Comparison of ENCODE assay signal across 8 mouse cellular contexts in genomic region chr17:78603872-78604271, GRCm38 (mm10).
DNase-seq lines count a peak whose midpoint lies in the region; ATAC-seq and TF ChIP-seq lines count a peak whose summit lies in the region.
"Had no signal": no experiment of that assay in that cellular context is flagged by ENCODE, and none has a peak within 500 bp of the region (broad histone marks: within the 10 kb centered on the region; RNA-seq: fewer than 3 reads in every experiment).

No protein-coding gene starts in this region.

- DNase-seq in MN1 (ENCODE audit: low spot score) = peak; percentile 58
- peak; percentile 87 for DNase-seq in brain, embryonic 14.5 days (ENCODE audit: low read depth)
- no peak for DNase-seq in heart, embryonic 10.5 days (ENCODE audit: low spot score)
- peak; percentile 62 to 82 for DNase-seq in kidney, postnatal 25 days
- DNase-seq in lung, embryonic 14.5 days = peak; percentile 94
- DNase-seq in right cerebral cortex, adult 18-20 months = peak; percentile 69

- no peak overlapping the region for H3K4me3 ChIP-seq in embryonic fibroblast, embryonic 13.5 days (ENCODE audit: insufficient read depth, low read length)
- H3K4me3 ChIP-seq in heart, embryonic 10.5 days = no peak overlapping the region
- H3K4me3 ChIP-seq in lung, embryonic 14.5 days (ENCODE audit: low read depth, low read length) = no peak overlapping the region
- H3K4me3 ChIP-seq: megakaryocyte, embryonic 14.5 days had no signal

- WGBS in heart, embryonic 10.5 days = 32% methylated on average over 8 of the region's 8 CpGs
- WGBS in lung, embryonic 14.5 days = 27% methylated on average over 8 of the region's 8 CpGs

- no peak overlapping the region for H3K9ac ChIP-seq in lung, embryonic 14.5 days

- no peak overlapping the region for H3K4me2 ChIP-seq in lung, embryonic 14.5 days

- ATAC-seq in lung, embryonic 14.5 days (ENCODE audit: insufficient read depth) = 0 out of 2 replicates have a peak, but pooled peaks have one; percentile 17

- H3K27me3 ChIP-seq in heart, embryonic 10.5 days (ENCODE audit: insufficient read depth, poor library complexity, severe bottlenecking) = no peaks in the 10 kb centered on the region
- H3K27me3 ChIP-seq in lung, embryonic 14.5 days (ENCODE audit: insufficient read depth, low read length) = no peaks in the 10 kb centered on the region

- no peaks in the 10 kb centered on the region for H3K36me3 ChIP-seq in heart, embryonic 10.5 days
- no peaks in the 10 kb centered on the region for H3K36me3 ChIP-seq in lung, embryonic 14.5 days (ENCODE audit: insufficient read depth)

- no peaks in the 10 kb centered on the region for H3K9me3 ChIP-seq in heart, embryonic 10.5 days
- no peaks in the 10 kb centered on the region for H3K9me3 ChIP-seq in lung, embryonic 14.5 days (ENCODE audit: low read depth, low read length)
- H3K9me3 ChIP-seq: megakaryocyte, embryonic 14.5 days had no signal

- no peak overlapping the region for H3K27ac ChIP-seq in embryonic fibroblast, embryonic 13.5 days (ENCODE audit: insufficient read depth, low read length)
- H3K27ac ChIP-seq in heart, embryonic 10.5 days = 0 out of 2 replicates have a peak overlapping the region, but pooled peaks have one; percentile 22
- no peak overlapping the region for H3K27ac ChIP-seq in lung, embryonic 14.5 days (ENCODE audit: low read depth)

- no peaks in the 10 kb centered on the region for H3K4me1 ChIP-seq in embryonic fibroblast, embryonic 13.5 days (ENCODE audit: control insufficient read depth, insufficient read depth, low read length)
- 0 out of 2 replicates have a peak, but pooled peaks cover 4% of the 10 kb centered on the region for H3K4me1 ChIP-seq in heart, embryonic 10.5 days
- H3K4me1 ChIP-seq in lung, embryonic 14.5 days (ENCODE audit: insufficient read depth) = no peaks in the 10 kb centered on the region
- H3K4me1 ChIP-seq: megakaryocyte, embryonic 14.5 days had no signal

- peak; percentile 85 for TF ChIP-seq CTCF in brain, embryonic 14.5 days (IDR thresholded peaks at IDR 0.05; ENCODE audit: borderline replicate concordance, extremely low read depth, insufficient read depth, insufficient read length)
- peak; percentile 50; the same call in 1 of the 2 replicates for TF ChIP-seq CTCF in embryonic fibroblast, embryonic 13.5 days (IDR thresholded peaks at IDR 0.05; ENCODE audit: borderline replicate concordance, insufficient read depth, low read length)
- peak; percentile 88 for TF ChIP-seq CTCF in lung, embryonic 14.5 days (IDR thresholded peaks at IDR 0.05; ENCODE audit: low read depth)

- no peak for TF ChIP-seq POLR2A in brain, embryonic 14.5 days (IDR thresholded peaks at IDR 0.05; ENCODE audit: borderline replicate concordance, extremely low read depth, insufficient read depth, insufficient read length, poor library complexity, severe bottlenecking)
- TF ChIP-seq POLR2A in embryonic fibroblast, embryonic 13.5 days (IDR thresholded peaks at IDR 0.05; ENCODE audit: low read depth, low read length) = no peak
